Mouse (Mus musculus): ENCODE data around the gene Omd. TPM values are rescaled to one million over a fixed set of nuclear protein-coding genes. Genes with fewer than 3 reads are reported as not detected.

The Omd gene
- total and polyA plus RNA-seq, 3 experiments = 0.37 TPM; not detected in 2

GRCm38 (mm10) chr13:49571418-49571817, 10.8 kb upstream of the Omd start:
- H3K4me2 ChIP-seq (ENCODE audit: insufficient read depth, low read depth, poor library complexity, severe bottlenecking) = no peak overlapping the region
- in situ Hi-C loops (cut with MboI; ENCODE audit: low pct_ligation_motif_present, low pct_unique_long_range_greater_than_20kb, low sequenced_read_pairs) = no loop called here
- no peak for DNase-seq (ENCODE audit: extremely low read depth)

GRCm38 (mm10) chr13:49583859-49584258, 1.6 kb downstream of the Omd start:
- TF ChIP-seq POLR2A (IDR thresholded peaks at IDR 0.05; ENCODE audit: low read depth, low read length) (no peak), HCFC1 (IDR thresholded peaks at IDR 0.05; ENCODE audit: low read depth, low read length) (no peak), EP300 (IDR thresholded peaks at IDR 0.05; ENCODE audit: low read length) (no peak), USF2 (conservative IDR thresholded peaks at IDR 0.05; ENCODE audit: low read depth, low read length) (no peak), UBTF (IDR thresholded peaks at IDR 0.05; ENCODE audit: low read depth, low read length) (no peak), ZMIZ1 (IDR thresholded peaks at IDR 0.05; ENCODE audit: low read depth, low read length) (no peak), E2F4 (IDR thresholded peaks at IDR 0.05; ENCODE audit: insufficient replicate concordance, low read depth, low read length) (no peak), USF1 (IDR thresholded peaks at IDR 0.05; ENCODE audit: low read depth, low read length) (no peak), NRF1 (IDR thresholded peaks at IDR 0.05; ENCODE audit: low read depth, low read length) (no peak), JUN (IDR thresholded peaks at IDR 0.05; ENCODE audit: insufficient read depth, low read depth, low read length) (no peak), JUND (conservative IDR thresholded peaks at IDR 0.05; ENCODE audit: low read depth, low read length) (no peak), GABPA (IDR thresholded peaks at IDR 0.05; ENCODE audit: insufficient replicate concordance, low read depth, low read length) (no peak), MAX (IDR thresholded peaks at IDR 0.05; ENCODE audit: low read length) (no peak)
- Histone ChIP-seq H3K9ac (ENCODE audit: insufficient read depth, low read depth) (no peak overlapping the region), H3K27me3 (replicated peaks) (no peaks in the 10 kb centered on the region), H3K4me3 (replicated peaks in 1 of 3; ENCODE audit: low read depth in 2 of 3, low read length in 2 of 3, poor library complexity in 1 of 3) (no peak overlapping the region), H3K4me2 (ENCODE audit: insufficient read depth, low read depth, poor library complexity, severe bottlenecking) (no peak overlapping the region), H3K4me1 (ENCODE audit: control insufficient read depth in 1 of 2, insufficient read depth in 2 of 2) (peaks cover 0 to 5% of the 10 kb centered on the region in 2 experiments; a peak in 1 of 4 replicates), H3K36me3 (replicated peaks in 1 of 2; ENCODE audit: control insufficient read depth in 1 of 2, insufficient read depth in 1 of 2, low read length in 1 of 2) (no peaks in the 10 kb centered on the region), H3K27ac (ENCODE audit: insufficient read depth, low read depth) (no peak overlapping the region), H3K9me3 (replicated peaks; ENCODE audit: low read length) (no peaks in the 10 kb centered on the region), H3K79me2 (replicated peaks; ENCODE audit: control insufficient read depth, extremely low read depth, insufficient read depth, poor library complexity, severe bottlenecking) (no peaks in the 10 kb centered on the region)
- DNase-seq (ENCODE audit: extremely low read depth) = no peak
- dilution Hi-C loops (cut with MboI; ENCODE audit: extremely low pct_ligation_motif_present, extremely low pct_unique_long_range_greater_than_20kb, low sequenced_read_pairs) = no loop called here
- in situ Hi-C loops (cut with MboI; ENCODE audit: low pct_ligation_motif_present, low pct_unique_long_range_greater_than_20kb, low sequenced_read_pairs) = no loop called here

More at GRCm38 (mm10) chr13:49571418-49571817, 10.8 kb upstream of the Omd start:
- Histone ChIP-seq H3K9me3 (replicated peaks; ENCODE audit: low read length) (no peaks in the 10 kb centered on the region), H3K4me1 (ENCODE audit: control insufficient read depth in 1 of 2, insufficient read depth in 2 of 2) (no peaks in the 10 kb centered on the region), H3K27me3 (replicated peaks) (no peaks in the 10 kb centered on the region), H3K27ac (ENCODE audit: insufficient read depth, low read depth) (no peak overlapping the region), H3K4me3 (replicated peaks in 1 of 3; ENCODE audit: low read depth in 2 of 3, low read length in 2 of 3, poor library complexity in 1 of 3) (no peak overlapping the region), H3K9ac (ENCODE audit: insufficient read depth, low read depth) (no peak overlapping the region), H3K79me2 (replicated peaks; ENCODE audit: control insufficient read depth, extremely low read depth, insufficient read depth, poor library complexity, severe bottlenecking) (no peaks in the 10 kb centered on the region), H3K36me3 (replicated peaks in 1 of 2; ENCODE audit: control insufficient read depth in 1 of 2, insufficient read depth in 1 of 2, low read length in 1 of 2) (no peaks in the 10 kb centered on the region)
- TF ChIP-seq ZMIZ1 (IDR thresholded peaks at IDR 0.05; ENCODE audit: low read depth, low read length) (no peak), SMC3 (IDR thresholded peaks at IDR 0.05; ENCODE audit: low read depth, low read length) (no peak), IRF4 (IDR thresholded peaks at IDR 0.05; ENCODE audit: low read depth, low read length) (no peak), MXI1 (IDR thresholded peaks at IDR 0.05; ENCODE audit: low read depth, low read length) (no peak), ZKSCAN1 (IDR thresholded peaks at IDR 0.05; ENCODE audit: borderline replicate concordance, low read depth, low read length) (no peak), JUN (IDR thresholded peaks at IDR 0.05; ENCODE audit: insufficient read depth, low read depth, low read length) (no peak), KAT2A (IDR thresholded peaks at IDR 0.05; ENCODE audit: insufficient replicate concordance, low read length) (no peak), POLR2A (IDR thresholded peaks at IDR 0.05; ENCODE audit: low read depth, low read length) (no peak), MYC (IDR thresholded peaks at IDR 0.05; ENCODE audit: low read depth, low read length) (no peak), TBP (conservative IDR thresholded peaks at IDR 0.05; ENCODE audit: low read depth, low read length) (no peak), ZC3H11A (IDR thresholded peaks at IDR 0.05; ENCODE audit: low read depth, low read length) (no peak), BHLHE40 (IDR thresholded peaks at IDR 0.05; ENCODE audit: low read depth, low read length) (no peak), MAFK (IDR thresholded peaks at IDR 0.05; ENCODE audit: insufficient replicate concordance, low read length) (no peak), ZNF384 (IDR thresholded peaks at IDR 0.05; ENCODE audit: low read depth, low read length) (no peak)
- dilution Hi-C loops (cut with MboI; ENCODE audit: extremely low pct_ligation_motif_present, extremely low pct_unique_long_range_greater_than_20kb, low sequenced_read_pairs) = no loop called here
